Mouse (Mus musculus) fibroblast of lung, adult 2 months (primary cell): ENCODE measurements around the gene Cyth3.

Source experiments
- DNase-seq: peaks from one replicate; pipeline ENCODE4 v3.0.0-alpha.2; 2011; ENCODE audit warnings: low read depth

The Cyth3 gene

GRCm38 (mm10) chr5:143635358-143635757, 13.1 kb downstream of the Cyth3 start:
- no peak for DNase-seq

- DNase-seq = no peak
These were observed 13.9 kb downstream of the Cyth3 start for GRCm38 (mm10) chr5:143636173-143636572.

GRCm38 (mm10) chr5:143637832-143638420, 15.7 kb downstream of the Cyth3 start:
- peak; percentile 76 for DNase-seq

GRCm38 (mm10) chr5:143638516-143639270, 16.4 kb downstream of the Cyth3 start:
- DNase-seq = peak; percentile 81

- DNase-seq = no peak
These were observed 17.1 kb downstream of the Cyth3 start for GRCm38 (mm10) chr5:143639329-143639728.

- DNase-seq = no peak
These were observed 17.6 kb downstream of the Cyth3 start for GRCm38 (mm10) chr5:143639810-143640209.

GRCm38 (mm10) chr5:143641503-143641902, 19.3 kb downstream of the Cyth3 start:
- no peak for DNase-seq

GRCm38 (mm10) chr5:143642262-143642831, 20.1 kb downstream of the Cyth3 start:
- peak; percentile 85 for DNase-seq

- DNase-seq = no peak
These were observed 23.7 kb downstream of the Cyth3 start for GRCm38 (mm10) chr5:143645976-143646375.

- no peak for DNase-seq
These were observed 25.2 kb downstream of the Cyth3 start for GRCm38 (mm10) chr5:143647412-143647811.

GRCm38 (mm10) chr5:143648058-143648457, 25.8 kb downstream of the Cyth3 start:
- no peak for DNase-seq

- DNase-seq = no peak
These were observed 26.9 kb downstream of the Cyth3 start for GRCm38 (mm10) chr5:143649168-143649567.

GRCm38 (mm10) chr5:143651855-143652631, 29.8 kb downstream of the Cyth3 start:
- no peak for DNase-seq

- DNase-seq = no peak
These were observed 31.2 kb downstream of the Cyth3 start for GRCm38 (mm10) chr5:143653497-143653896.

- DNase-seq = no peak
These were observed 32.6 kb downstream of the Cyth3 start for GRCm38 (mm10) chr5:143654670-143655510.

- no peak for DNase-seq
These were observed 33.3 kb downstream of the Cyth3 start for GRCm38 (mm10) chr5:143655511-143655943.

- no peak for DNase-seq
These were observed 34.5 kb downstream of the Cyth3 start for GRCm38 (mm10) chr5:143656708-143657245.

- DNase-seq = no peak
These were observed 36.8 kb downstream of the Cyth3 start for GRCm38 (mm10) chr5:143659021-143659523.

GRCm38 (mm10) chr5:143663074-143663687, 40.9 kb downstream of the Cyth3 start:
- no peak for DNase-seq

GRCm38 (mm10) chr5:143665561-143665960, 43.3 kb downstream of the Cyth3 start:
- no peak for DNase-seq

- DNase-seq = no peak
These were observed 43.8 kb downstream of the Cyth3 start for GRCm38 (mm10) chr5:143666015-143666414.
